Mouse (Mus musculus) midbrain, embryonic 10.5 days (tissue): ENCODE results near the gene Ankrd13b. TPM values are rescaled to one million over a fixed set of nuclear protein-coding genes. Genes with fewer than 3 reads are reported as not detected.

Experiments used
- DNase-seq: peaks from one replicate; pipeline ENCODE4 v3.0.0-alpha.2; 2017; ENCODE audit warnings: low spot score
- H3K27ac ChIP-seq: fragments of 300-500 bp; sonication (generic); replicated peaks from 2 replicates; pipeline ENCODE4 v1.5.1; 2016; ENCODE audit warnings: mild to moderate bottlenecking
- H3K27me3 ChIP-seq: fragments of 300-500 bp; sonication (generic); 2 replicates; pipeline ENCODE4 v1.6.1; 2016; ENCODE audit warnings: low read depth, mild to moderate bottlenecking; ENCODE audit not compliant: poor library complexity, severe bottlenecking
- H3K36me3 ChIP-seq: fragments of 300-500 bp; sonication (generic); 2 replicates; pipeline ENCODE4 v1.6.1; 2016; ENCODE audit warnings: mild to moderate bottlenecking, moderate library complexity
- H3K4me1 ChIP-seq: fragments of 300-500 bp; sonication (generic); 2 replicates; pipeline ENCODE4 v1.6.1; 2016
- H3K4me3 ChIP-seq: fragments of 300-500 bp; sonication (generic); 2 replicates; pipeline ENCODE4 v1.5.1; 2016; ENCODE audit warnings: mild to moderate bottlenecking, moderate library complexity
- H3K9me3 ChIP-seq: fragments of 300-500 bp; sonication (generic); replicated peaks from 2 replicates; pipeline ENCODE4 v1.6.1; 2016; ENCODE audit warnings: mild to moderate bottlenecking
- WGBS: fragments of 180-500 bp; shearing (Covaris S2); methylation state at CpG from one replicate; pipeline ENCODE4 v1.1.7; 2016; 5-methylcytosine and 5-hydroxymethylcytosine counted together
- polyA plus RNA-seq: library from polyadenylated mRNA; unstranded; fragments of >200 nt; fragmentation: Nextera tagmentation; extraction: Ambion mirVana; gene quantifications from 2 replicates; pipeline ENCODE4 v1.2.1, GENCODE M21; 2016

The Ankrd13b gene
- polyA plus RNA-seq, 1 experiment from 2014 or later = 7.4 TPM

GRCm38 (mm10) chr11:77463101-77463445 lies 26.4 kb downstream of the Ankrd13b start:
- no peaks in the 10 kb centered on the region for H3K36me3 ChIP-seq
- DNase-seq = no peak
- no peak overlapping the region; the same call in 1 of the 2 replicates for H3K27ac ChIP-seq
- peaks cover 89% of the 10 kb centered on the region for H3K27me3 ChIP-seq
- WGBS = 41% methylated on average over 8 of the region's 8 CpGs
- peak overlapping the region; percentile 69 for H3K4me3 ChIP-seq
- H3K4me1 ChIP-seq = peaks cover 35% of the 10 kb centered on the region
- no peaks in the 10 kb centered on the region for H3K9me3 ChIP-seq

DNA sequence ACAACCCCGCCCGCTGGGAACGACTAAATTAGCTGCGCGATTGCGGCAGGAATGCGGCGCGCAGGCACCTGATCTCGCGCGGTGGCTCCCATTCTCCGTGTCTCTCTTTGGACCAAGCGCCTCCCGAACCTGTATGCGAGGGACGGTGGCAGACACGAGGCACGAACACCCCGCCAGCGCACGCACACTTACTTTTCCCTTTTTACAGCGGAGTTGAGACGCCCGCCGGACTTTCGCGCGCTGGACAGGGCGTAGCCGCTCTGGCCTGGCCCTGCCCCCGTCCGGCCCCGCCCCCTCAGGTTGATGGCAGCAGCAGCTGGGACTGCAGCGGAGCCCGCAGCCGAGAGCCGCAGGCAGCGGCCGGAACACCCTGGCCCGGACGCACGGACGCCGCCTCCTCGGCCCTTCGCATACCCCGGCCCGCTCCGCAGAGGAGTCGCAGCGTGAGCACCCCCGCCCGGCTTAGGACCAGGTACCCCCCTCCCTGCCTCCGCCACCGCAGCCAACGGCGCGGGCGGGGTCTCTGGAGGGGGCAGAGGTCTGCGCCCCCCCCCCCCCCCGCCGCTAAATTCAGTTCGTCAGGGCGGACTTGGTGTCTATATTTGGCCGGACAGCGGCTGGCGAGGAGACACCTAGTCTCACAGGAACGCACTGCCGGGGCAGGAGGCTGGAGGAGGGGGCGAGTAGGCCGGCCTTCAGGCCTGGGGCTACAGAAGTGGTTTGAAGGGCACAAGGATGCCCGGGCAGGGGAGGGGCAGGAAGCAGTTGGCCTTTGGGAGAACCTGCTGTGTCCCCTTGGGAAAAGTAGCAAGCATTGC lies 27.0 kb downstream of the Ankrd13b start, which contains the start of gene Coro6:
Gene Coro6, plus strand, starts transcription at position 129 of the 818 bp plus-strand sequence.
- Histone ChIP-seq H3K27me3 (peaks cover 83% of the 10 kb centered on the region), H3K27ac (peak within 1 kb of the TSS; percentile 73), H3K9me3 (no peaks in the 10 kb centered on the region), H3K4me3 (peak within 1 kb of the TSS; percentile 69), H3K4me1 (peaks cover 29% of the 10 kb centered on the region), H3K36me3 (no peaks in the 10 kb centered on the region)
- DNase-seq = peak; percentile 79
- WGBS = under 1% methylated on average over 73 of the region's 73 CpGs

GRCm38 (mm10) chr11:77461856-77462255 lies 27.6 kb downstream of the Ankrd13b start:
- peaks cover 23% of the 10 kb centered on the region for H3K4me1 ChIP-seq
- peak; percentile 16 for DNase-seq
- no peaks in the 10 kb centered on the region for H3K36me3 ChIP-seq
- peak overlapping the region; percentile 69 for H3K4me3 ChIP-seq
- peaks cover 76% of the 10 kb centered on the region for H3K27me3 ChIP-seq
- WGBS = 6% methylated on average over 6 of the region's 6 CpGs
- H3K27ac ChIP-seq = peak overlapping the region; percentile 73; the same call in 1 of the 2 replicates
- no peaks in the 10 kb centered on the region for H3K9me3 ChIP-seq

DNA sequence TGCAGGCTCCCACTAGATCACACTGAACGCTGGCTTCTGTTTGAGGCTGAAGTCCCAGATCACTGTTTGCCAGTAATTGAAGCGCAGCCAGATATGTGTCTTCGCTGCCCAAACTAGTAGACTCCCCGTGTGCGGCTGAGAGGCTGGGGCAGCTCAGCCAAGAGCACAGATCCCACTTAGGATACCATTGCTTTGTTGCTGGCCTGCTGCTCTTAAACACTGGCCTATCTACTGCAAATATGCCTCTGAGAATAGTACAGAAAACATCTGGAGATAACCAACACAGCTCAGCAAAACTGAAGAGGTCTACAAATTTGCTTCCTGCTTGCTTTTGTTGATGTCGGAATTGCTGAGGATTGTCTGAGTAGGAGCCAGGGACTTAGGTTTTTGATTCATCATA lies 32.6 kb downstream of the Ankrd13b start:
- 88% methylated on average over 6 of the region's 6 CpGs for WGBS
- Histone ChIP-seq H3K27me3 (peaks cover 26% of the 10 kb centered on the region), H3K27ac (no peak overlapping the region), H3K4me3 (no peak overlapping the region), H3K36me3 (peaks cover 22% of the 10 kb centered on the region), H3K4me1 (peaks cover 2% of the 10 kb centered on the region), H3K9me3 (no peaks in the 10 kb centered on the region)
- DNase-seq = no peak

DNA sequence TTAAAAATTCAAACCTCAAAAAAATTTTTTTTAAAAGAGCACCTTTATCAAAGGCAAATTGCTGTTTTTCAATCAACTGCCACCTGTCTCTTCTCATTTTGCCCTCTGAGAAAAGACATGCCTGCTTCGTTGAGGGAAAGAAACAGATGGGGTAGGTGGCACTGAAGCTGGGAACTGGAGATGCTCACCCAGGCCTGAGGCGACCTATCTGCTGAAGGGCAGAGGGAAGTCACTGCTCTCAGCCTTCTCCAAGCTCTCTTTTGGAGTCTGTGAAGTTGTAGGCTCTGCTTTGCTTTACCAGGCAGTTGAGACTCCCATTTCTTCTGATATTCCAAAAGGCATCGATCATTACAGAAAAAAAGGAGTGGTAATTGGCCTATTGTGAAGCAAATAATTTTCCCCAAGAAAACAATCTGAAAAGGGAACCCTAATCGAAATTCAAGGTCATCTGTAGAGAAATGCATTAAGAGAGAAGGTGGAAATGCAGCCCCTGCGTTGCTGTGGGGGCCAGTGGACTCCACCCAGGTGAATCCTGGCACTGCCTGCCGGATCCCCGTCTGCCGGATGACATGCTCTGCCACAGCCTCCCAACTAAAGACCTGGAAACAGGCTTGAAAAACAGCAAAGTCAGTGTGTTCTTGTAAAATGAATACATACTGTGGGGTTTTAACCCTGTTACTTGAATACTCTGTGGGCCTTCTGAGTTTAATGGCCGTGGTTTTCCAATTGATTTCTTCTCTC lies 33.5 kb downstream of the Ankrd13b start:
- no peak for DNase-seq
- no peak overlapping the region for H3K4me3 ChIP-seq
- H3K9me3 ChIP-seq = no peaks in the 10 kb centered on the region
- H3K27ac ChIP-seq = no peak overlapping the region
- peaks cover 17% of the 10 kb centered on the region for H3K27me3 ChIP-seq
- H3K36me3 ChIP-seq = peaks cover 25% of the 10 kb centered on the region
- WGBS = 92% methylated on average over 9 of the region's 9 CpGs
- H3K4me1 ChIP-seq = no peaks in the 10 kb centered on the region

DNA sequence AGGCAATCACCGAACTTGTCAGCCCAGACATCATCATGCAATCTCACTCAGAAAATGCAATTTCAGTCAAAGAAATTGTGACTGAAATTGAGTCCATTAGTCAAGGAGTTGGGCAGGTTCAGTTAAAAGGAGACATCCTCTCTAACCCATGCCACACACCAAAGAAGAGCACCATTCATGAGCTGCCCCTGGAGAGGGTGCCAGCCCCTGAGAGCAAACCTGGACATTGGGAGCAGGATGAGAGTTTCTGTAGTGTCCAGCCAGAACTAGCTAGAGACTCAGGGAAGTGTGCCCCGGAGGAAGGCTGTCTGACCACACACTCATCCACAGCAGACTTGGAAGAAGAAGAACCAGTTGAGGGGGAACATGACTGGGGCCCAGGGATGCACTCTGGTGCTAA lies 36.1 kb downstream of the Ankrd13b start:
- peaks cover 46% of the 10 kb centered on the region for H3K36me3 ChIP-seq
- H3K4me3 ChIP-seq = no peak overlapping the region
- no peak for DNase-seq
- no peak overlapping the region for H3K27ac ChIP-seq
- 88% methylated on average over 2 of the region's 2 CpGs for WGBS
- no peaks in the 10 kb centered on the region for H3K27me3 ChIP-seq
- no peaks in the 10 kb centered on the region for H3K4me1 ChIP-seq
- no peaks in the 10 kb centered on the region for H3K9me3 ChIP-seq

- Histone ChIP-seq H3K9me3 (no peaks in the 10 kb centered on the region), H3K27me3 (no peaks in the 10 kb centered on the region), H3K36me3 (peaks cover 46% of the 10 kb centered on the region), H3K4me3 (no peak overlapping the region), H3K27ac (no peak overlapping the region), H3K4me1 (no peaks in the 10 kb centered on the region)
- DNase-seq = no peak
- 92% methylated on average over 2 of the region's 2 CpGs for WGBS
These were observed 37.8 kb downstream of the Ankrd13b start for GRCm38 (mm10) chr11:77451670-77452069.

DNA sequence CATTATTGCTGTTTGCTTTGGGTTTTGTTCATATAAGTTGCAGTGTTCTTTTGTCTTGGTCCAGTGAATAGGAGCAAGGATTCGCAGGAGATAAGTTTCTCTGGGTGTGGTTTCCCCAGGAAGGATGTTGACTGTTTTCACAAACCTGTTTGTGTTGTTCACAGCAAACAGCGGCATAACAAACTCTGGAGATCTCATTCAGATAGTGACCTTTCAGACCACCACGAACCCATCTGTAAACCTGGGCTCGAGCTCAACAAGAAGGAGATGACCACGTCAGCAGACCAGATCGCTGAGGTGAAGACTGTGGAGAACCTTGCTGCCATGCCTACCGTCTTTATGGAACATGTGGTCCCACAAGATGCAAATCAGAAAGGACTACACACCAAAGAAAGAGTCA lies 40.3 kb downstream of the Ankrd13b start:
- Histone ChIP-seq H3K27ac (no peak overlapping the region), H3K4me1 (no peaks in the 10 kb centered on the region), H3K27me3 (no peaks in the 10 kb centered on the region), H3K9me3 (no peaks in the 10 kb centered on the region), H3K4me3 (no peak overlapping the region), H3K36me3 (peaks cover 35% of the 10 kb centered on the region)
- DNase-seq = no peak
- 94% methylated on average over 7 of the region's 7 CpGs for WGBS

- no peaks in the 10 kb centered on the region for H3K27me3 ChIP-seq
These were observed 42.8 kb downstream of the Ankrd13b start for GRCm38 (mm10) chr11:77446628-77447041.

DNA sequence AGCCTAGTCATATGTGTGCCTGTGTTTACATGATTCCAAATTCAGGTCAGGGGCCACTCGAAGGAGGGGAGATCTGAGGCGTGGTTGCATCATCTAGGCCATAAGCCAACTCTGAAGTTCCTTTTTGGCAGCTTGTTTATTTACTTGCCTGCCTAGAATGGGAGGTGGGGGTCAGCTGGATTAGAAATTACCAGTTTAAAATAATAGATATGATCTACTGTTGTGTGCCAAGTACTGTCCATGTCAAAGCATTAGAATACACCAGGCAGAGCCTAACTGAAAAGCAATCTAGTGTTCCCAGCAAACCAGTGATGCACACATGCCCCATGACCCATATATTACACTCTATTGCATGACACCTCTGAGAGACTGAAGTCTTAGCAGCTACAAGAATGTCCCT lies 44.5 kb downstream of the Ankrd13b start:
- H3K36me3 ChIP-seq = peaks cover 36% of the 10 kb centered on the region

More at GRCm38 (mm10) chr11:77446628-77447041, 42.8 kb downstream of the Ankrd13b start:
- Histone ChIP-seq H3K27ac (no peak overlapping the region), H3K4me3 (no peak overlapping the region), H3K4me1 (no peaks in the 10 kb centered on the region), H3K36me3 (peaks cover 41% of the 10 kb centered on the region), H3K9me3 (no peaks in the 10 kb centered on the region)
- DNase-seq = no peak
- WGBS = 69% methylated on average over 6 of the region's 6 CpGs

GRCm38 (mm10) chr11:77442186-77443170 lies 47.0 kb downstream of the Ankrd13b start:
- Histone ChIP-seq H3K27ac (no peak overlapping the region), H3K27me3 (no peaks in the 10 kb centered on the region), H3K4me1 (no peaks in the 10 kb centered on the region), H3K4me3 (no peak overlapping the region), H3K9me3 (no peaks in the 10 kb centered on the region), H3K36me3 (peaks cover 42% of the 10 kb centered on the region)
- 86% methylated on average over 7 of the region's 7 CpGs for WGBS
- no peak for DNase-seq

More for the DNA sequence above, 44.5 kb downstream of the Ankrd13b start:
- DNase-seq = no peak
- Histone ChIP-seq H3K4me1 (no peaks in the 10 kb centered on the region), H3K27me3 (no peaks in the 10 kb centered on the region), H3K27ac (no peak overlapping the region), H3K4me3 (no peak overlapping the region), H3K9me3 (no peaks in the 10 kb centered on the region)
- 83% methylated on average over 2 of the region's 2 CpGs for WGBS

GRCm38 (mm10) chr11:77441020-77441419 lies 48.5 kb downstream of the Ankrd13b start:
- no peaks in the 10 kb centered on the region for H3K9me3 ChIP-seq
- H3K4me1 ChIP-seq = no peaks in the 10 kb centered on the region
- 91% methylated on average over 8 of the region's 8 CpGs for WGBS
- peaks cover 43% of the 10 kb centered on the region for H3K36me3 ChIP-seq
- no peak overlapping the region for H3K27ac ChIP-seq
- no peak overlapping the region for H3K4me3 ChIP-seq
- no peaks in the 10 kb centered on the region for H3K27me3 ChIP-seq
- no peak for DNase-seq
